Mouse (Mus musculus) retina, postnatal 7 days (tissue): ENCODE measurements around the gene Msln.
A peak's percentile ranks its signal among the peaks of the same experiment; 100 is the strongest.
"Not testable (repeated sequence)": the region's sequence is repeated elsewhere in the genome, so short reads cannot be mapped to it uniquely, and the experiment has no call there.

Source experiments
- DNase-seq: peaks from one replicate; pipeline ENCODE4 v3.0.0-alpha.2; 2012; ENCODE audit warnings: low read depth, low spot score

Msln gene

GRCm38 (mm10) chr17:25769331-25769730, 15.2 kb upstream of the Msln start:
- no peak for DNase-seq

GRCm38 (mm10) chr17:25765886-25766285, 11.7 kb upstream of the Msln start:
- no peak for DNase-seq

- no peak for DNase-seq
Observed at GRCm38 (mm10) chr17:25762591-25762990, 8.4 kb upstream of the Msln start.

- no peak for DNase-seq
Observed at GRCm38 (mm10) chr17:25761561-25761970, 7.4 kb upstream of the Msln start.

- no peak for DNase-seq
Observed at GRCm38 (mm10) chr17:25760148-25760547, 6.0 kb upstream of the Msln start.

- DNase-seq: no peak
Observed at GRCm38 (mm10) chr17:25757691-25758090, 3.5 kb upstream of the Msln start.

- no peak for DNase-seq
Observed at GRCm38 (mm10) chr17:25756378-25757242, 2.4 kb upstream of the Msln start.

GRCm38 (mm10) chr17:25755627-25756377, 1.6 kb upstream of the Msln start:
- DNase-seq: no peak

GRCm38 (mm10) chr17:25755086-25755485, 908 bp upstream of the Msln start:
- DNase-seq: no peak

- no peak for DNase-seq
Observed at GRCm38 (mm10) chr17:25751446-25751845, 2.7 kb downstream of the Msln start.

GRCm38 (mm10) chr17:25749314-25749713, 4.9 kb downstream of the Msln start:
- DNase-seq: no peak

- no peak for DNase-seq
Observed at GRCm38 (mm10) chr17:25748238-25748637, 5.9 kb downstream of the Msln start.

GRCm38 (mm10) chr17:25744311-25744710, 9.9 kb downstream of the Msln start:
- DNase-seq: no peak

- no peak for DNase-seq
Observed at GRCm38 (mm10) chr17:25743831-25744230, 10.3 kb downstream of the Msln start.

GRCm38 (mm10) chr17:25741471-25741870, 12.7 kb downstream of the Msln start:
- DNase-seq: not testable (repeated sequence)

GRCm38 (mm10) chr17:25738861-25739260, 15.3 kb downstream of the Msln start:
- DNase-seq: no peak

GRCm38 (mm10) chr17:25735745-25736144, 18.4 kb downstream of the Msln start, which contains the start of gene Mslnl:
Gene Mslnl, plus strand, starts transcription at chr17:25736042.
- no peak for DNase-seq

GRCm38 (mm10) chr17:25735246-25735645, 18.9 kb downstream of the Msln start:
- DNase-seq: no peak

GRCm38 (mm10) chr17:25732082-25732481, 22.1 kb downstream of the Msln start:
- DNase-seq: peak; percentile 84

GRCm38 (mm10) chr17:25728009-25728270, 26.2 kb downstream of the Msln start:
- DNase-seq: no peak

- peak; percentile 100 for DNase-seq
Observed at GRCm38 (mm10) chr17:25727265-25728008, 26.7 kb downstream of the Msln start, which contains the start of the genes Chtf18 and Rpusd1. Gene Chtf18, minus strand, starts transcription at chr17:25727419. Gene Rpusd1, plus strand, starts transcription at chr17:25727670.

- no peak for DNase-seq
Observed at GRCm38 (mm10) chr17:25725264-25725663, 28.9 kb downstream of the Msln start.
